Mouse (Mus musculus): ENCODE results near the gene Mms22l.
"Not testable (repeated sequence)": the region's sequence is repeated elsewhere in the genome, so short reads cannot be mapped to it uniquely, and the experiment has no call there.

Mms22l gene

GRCm38 (mm10) chr4:24620440-24620839 is 124.2 kb downstream of the Mms22l start:
- DNase-seq (ENCODE audit: low spot score in 2 of 2): no peak

GRCm38 (mm10) chr4:24621422-24622187 is 125.4 kb downstream of the Mms22l start:
- peak; percentile 43 to 57 for DNase-seq (ENCODE audit: low spot score in 2 of 2)

GRCm38 (mm10) chr4:24625951-24626584 is 129.8 kb downstream of the Mms22l start:
- DNase-seq (ENCODE audit: low spot score in 2 of 2): no peak

- DNase-seq (ENCODE audit: low spot score in 2 of 2): no peak
Observed at GRCm38 (mm10) chr4:24626686-24627085, 130.4 kb downstream of the Mms22l start.

GRCm38 (mm10) chr4:24627871-24628270 is 131.6 kb downstream of the Mms22l start:
- no peak for DNase-seq (ENCODE audit: low spot score in 2 of 2)

GRCm38 (mm10) chr4:24630430-24630829 is 134.2 kb downstream of the Mms22l start:
- no peak for DNase-seq (ENCODE audit: low spot score in 2 of 2)

GRCm38 (mm10) chr4:24631177-24631911 is 135.1 kb downstream of the Mms22l start:
- no peak for DNase-seq (ENCODE audit: low spot score in 2 of 2)

GRCm38 (mm10) chr4:24642306-24642705 is 146.1 kb downstream of the Mms22l start:
- no peak for DNase-seq (ENCODE audit: low spot score in 2 of 2)

- not testable (repeated sequence) for DNase-seq (ENCODE audit: low spot score in 2 of 2)
Observed at GRCm38 (mm10) chr4:24644735-24645134, 148.5 kb downstream of the Mms22l start.
